Mouse (Mus musculus): ENCODE measurements at regions not wholly inside any gene's neighbourhood (a gene's known extent, or its start where the extent isn't known, plus 50 kb on each side); places are given as distances from the start of the nearest gene placed in this dataset.

DNA sequence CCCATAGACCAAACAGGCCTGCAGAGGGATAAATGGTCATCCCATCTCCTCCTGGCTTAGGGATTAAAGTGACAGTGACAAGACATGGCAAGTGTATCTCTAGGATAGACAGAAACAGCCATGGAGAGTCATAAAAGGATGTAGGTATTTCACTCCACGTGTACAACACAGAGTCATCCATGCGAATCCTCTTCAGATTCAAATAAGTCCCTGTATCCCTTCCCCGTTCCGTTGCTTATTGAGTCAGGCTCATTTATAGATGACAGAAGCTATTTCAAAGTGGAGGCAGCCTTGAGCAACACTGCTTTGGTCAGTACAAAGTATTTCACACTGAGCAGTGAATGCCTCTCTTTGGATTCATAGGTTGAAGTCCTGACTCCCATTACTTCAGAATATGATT is 243.8 kb downstream of the Stim2 start:
- H3K9me3 ChIP-seq (ENCODE audit: low read length) = no peaks in the 10 kb centered on the region
- H3K27me3 ChIP-seq (ENCODE audit: insufficient read depth, low read length) = no peaks in the 10 kb centered on the region
- H3K36me3 ChIP-seq (ENCODE audit: insufficient read depth, low read length) = no peaks in the 10 kb centered on the region
- ATAC-seq (no peak), DNase-seq (ENCODE audit: low spot score) (no peak)
- 76% methylated on average over 4 of the region's 4 CpGs for WGBS
- H3K27ac ChIP-seq = no peak overlapping the region
- no peak for TF ChIP-seq CTCF (IDR thresholded peaks at IDR 0.05; ENCODE audit: low read depth)
- no peak overlapping the region for H3K4me3 ChIP-seq (ENCODE audit: low read length)
- H3K4me1 ChIP-seq (ENCODE audit: insufficient read depth, low read length) = no peaks in the 10 kb centered on the region
- no peak overlapping the region for H3K9ac ChIP-seq (replicated peaks; ENCODE audit: low read length)
- H3K4me2 ChIP-seq (ENCODE audit: low read depth, low read length) = no peak overlapping the region

DNA sequence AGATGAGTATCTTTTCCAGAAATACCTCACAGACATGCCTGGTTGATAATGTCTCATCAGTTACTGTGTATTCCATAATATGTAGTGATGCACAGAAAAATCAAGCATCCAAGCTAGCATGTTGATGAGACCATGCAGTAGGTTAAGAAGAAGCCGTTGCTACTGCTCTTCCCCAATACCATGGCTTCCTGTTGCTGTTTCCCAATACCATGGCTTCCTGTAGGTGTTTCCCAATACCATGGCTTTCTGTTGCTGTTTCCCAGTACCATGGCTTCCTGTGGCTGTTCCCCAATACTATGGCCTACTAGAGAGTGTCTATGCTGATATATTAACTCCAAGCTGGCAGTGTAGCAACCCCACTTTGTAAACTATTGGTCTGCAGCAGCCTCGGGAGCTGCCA is 253.7 kb downstream of the Stim2 start:
- ATAC-seq (no peak), DNase-seq (ENCODE audit: low spot score) (no peak)
- H3K36me3 ChIP-seq (ENCODE audit: insufficient read depth, low read length) = no peaks in the 10 kb centered on the region
- H3K4me1 ChIP-seq (ENCODE audit: insufficient read depth, low read length) = no peaks in the 10 kb centered on the region
- H3K9ac ChIP-seq (replicated peaks; ENCODE audit: low read length) = no peak overlapping the region
- 80% methylated on average over 2 of the region's 2 CpGs for WGBS
- H3K9me3 ChIP-seq (ENCODE audit: low read length) = 0 out of 2 replicates have a peak, but pooled peaks cover 2% of the 10 kb centered on the region
- H3K27ac ChIP-seq = no peak overlapping the region
- H3K4me2 ChIP-seq (ENCODE audit: low read depth, low read length) = no peak overlapping the region
- TF ChIP-seq CTCF (IDR thresholded peaks at IDR 0.05; ENCODE audit: low read depth) = no peak
- no peaks in the 10 kb centered on the region for H3K27me3 ChIP-seq (ENCODE audit: insufficient read depth, low read length)
- H3K4me3 ChIP-seq (ENCODE audit: low read length) = no peak overlapping the region

DNA sequence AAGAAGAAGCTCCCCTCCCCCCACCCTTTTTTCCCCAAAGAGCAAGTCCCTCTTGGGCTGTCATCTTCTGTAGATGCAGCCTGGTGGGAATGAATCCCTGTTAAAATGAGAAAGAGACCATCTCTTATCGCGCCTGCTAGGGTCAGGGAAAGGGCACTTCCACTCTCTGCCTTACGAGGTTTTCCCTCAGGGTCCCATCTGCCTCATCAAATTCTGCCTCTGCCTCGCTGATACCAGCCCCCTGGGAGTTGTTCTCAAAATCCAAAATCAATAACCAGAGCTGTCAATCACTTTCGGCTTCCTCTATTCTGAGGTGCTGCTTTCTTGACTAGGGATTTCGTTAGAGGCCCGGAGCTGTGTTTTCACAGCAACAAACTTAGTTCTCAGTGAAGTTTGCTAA is 255.7 kb downstream of the Stim2 start:
- no peaks in the 10 kb centered on the region for H3K27me3 ChIP-seq (ENCODE audit: insufficient read depth, low read length)
- 65% methylated on average over 7 of the region's 7 CpGs for WGBS
- no peak for DNase-seq (ENCODE audit: low spot score)

DNA sequence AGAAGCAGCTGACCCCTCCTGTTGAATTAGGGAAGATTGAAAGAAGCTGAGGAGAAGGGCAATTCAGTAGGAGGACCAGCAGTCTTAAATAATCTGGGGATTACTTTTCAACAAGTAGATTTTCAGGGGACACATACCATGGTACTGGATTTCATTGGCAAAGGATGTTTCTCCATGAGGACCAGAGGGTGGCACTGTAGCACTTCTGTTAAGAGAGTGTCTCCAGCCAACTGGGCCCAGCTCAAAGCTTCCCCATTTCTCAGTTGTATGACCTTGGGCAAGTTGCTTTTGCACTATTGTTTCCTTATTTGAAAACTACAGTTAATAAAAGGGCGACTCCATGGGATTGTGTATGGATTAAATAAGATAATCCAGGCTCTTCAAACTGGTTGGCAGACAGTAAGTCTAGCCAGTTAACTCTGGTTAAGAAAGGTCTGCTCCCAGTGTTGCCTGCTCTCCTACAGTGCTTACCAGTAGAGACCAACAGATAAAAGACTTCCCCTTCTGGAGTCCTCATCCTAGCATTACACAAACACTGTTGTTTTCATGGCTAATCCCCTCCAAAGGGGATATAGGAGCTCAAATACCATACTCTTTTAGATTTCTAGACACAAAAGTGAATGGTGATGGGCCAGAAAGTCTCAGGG is 259.9 kb downstream of the Stim2 start:
- no peak overlapping the region for H3K4me2 ChIP-seq (ENCODE audit: low read depth, low read length)
- no peaks in the 10 kb centered on the region for H3K4me1 ChIP-seq (ENCODE audit: insufficient read depth, low read length)
- H3K36me3 ChIP-seq (ENCODE audit: insufficient read depth, low read length) = no peaks in the 10 kb centered on the region
- no peaks in the 10 kb centered on the region for H3K9me3 ChIP-seq (ENCODE audit: low read length)
- 31% methylated on average over 1 of the region's 1 CpGs for WGBS
- H3K27ac ChIP-seq = no peak overlapping the region
- H3K4me3 ChIP-seq (ENCODE audit: low read length) = no peak overlapping the region
- TF ChIP-seq CTCF (IDR thresholded peaks at IDR 0.05; ENCODE audit: low read depth) = peak; percentile 79
- DNase-seq (ENCODE audit: low spot score) (peak; percentile 86), ATAC-seq (peak; percentile 76; the same call in 1 of the 2 replicates)
- no peak overlapping the region for H3K9ac ChIP-seq (replicated peaks; ENCODE audit: low read length)
- H3K27me3 ChIP-seq (ENCODE audit: insufficient read depth, low read length) = no peaks in the 10 kb centered on the region

More for the DNA sequence above, 255.7 kb downstream of the Stim2 start:
- H3K36me3 ChIP-seq (ENCODE audit: insufficient read depth, low read length) = no peaks in the 10 kb centered on the region
- no peak overlapping the region for H3K4me3 ChIP-seq (ENCODE audit: low read length)
- H3K4me2 ChIP-seq (ENCODE audit: low read depth, low read length) = no peak overlapping the region
- 0 out of 2 replicates have a peak, but pooled peaks cover 2% of the 10 kb centered on the region for H3K9me3 ChIP-seq (ENCODE audit: low read length)
- TF ChIP-seq CTCF (IDR thresholded peaks at IDR 0.05; ENCODE audit: low read depth) = no peak
- no peaks in the 10 kb centered on the region for H3K4me1 ChIP-seq (ENCODE audit: insufficient read depth, low read length)
- H3K27ac ChIP-seq = no peak overlapping the region
- H3K9ac ChIP-seq (replicated peaks; ENCODE audit: low read length) = no peak overlapping the region
- no peak for ATAC-seq

GRCm38 (mm10) chr5:54264867-54265434 is 266.7 kb downstream of the Stim2 start:
- Histone ChIP-seq H3K27ac (no peak overlapping the region), H3K4me2 (ENCODE audit: low read depth, low read length) (peak overlapping the region; percentile 30; the same call in 1 of the 2 replicates), H3K36me3 (ENCODE audit: insufficient read depth, low read length) (no peaks in the 10 kb centered on the region), H3K4me3 (ENCODE audit: low read length) (no peak overlapping the region), H3K4me1 (ENCODE audit: insufficient read depth, low read length) (no peaks in the 10 kb centered on the region), H3K27me3 (ENCODE audit: insufficient read depth, low read length) (no peaks in the 10 kb centered on the region), H3K9me3 (ENCODE audit: low read length) (no peaks in the 10 kb centered on the region), H3K9ac (replicated peaks; ENCODE audit: low read length) (no peak overlapping the region)
- TF ChIP-seq CTCF (IDR thresholded peaks at IDR 0.05; ENCODE audit: low read depth) = no peak
- DNase-seq (ENCODE audit: low spot score) = peak; percentile 77
- peak; percentile 92 for ATAC-seq
- WGBS = 17% methylated on average over 9 of the region's 9 CpGs

- H3K36me3 ChIP-seq (ENCODE audit: insufficient read depth, low read length) = no peaks in the 10 kb centered on the region
- H3K27ac ChIP-seq = no peak overlapping the region
- no peak overlapping the region for H3K4me2 ChIP-seq (ENCODE audit: low read depth, low read length)
- H3K27me3 ChIP-seq (ENCODE audit: insufficient read depth, low read length) = no peaks in the 10 kb centered on the region
- no peak for ATAC-seq
- 39% methylated on average over 10 of the region's 10 CpGs for WGBS
- no peaks in the 10 kb centered on the region for H3K9me3 ChIP-seq (ENCODE audit: low read length)
- no peak overlapping the region for H3K9ac ChIP-seq (replicated peaks; ENCODE audit: low read length)
- DNase-seq (ENCODE audit: low spot score) = peak; percentile 42
- H3K4me3 ChIP-seq (ENCODE audit: low read length) = no peak overlapping the region
- TF ChIP-seq CTCF (IDR thresholded peaks at IDR 0.05; ENCODE audit: low read depth) = no peak
- no peaks in the 10 kb centered on the region for H3K4me1 ChIP-seq (ENCODE audit: insufficient read depth, low read length)
These were observed 269.7 kb downstream of the Stim2 start for GRCm38 (mm10) chr5:54267905-54268590.
